Mouse (Mus musculus) neural tube, embryonic 13.5 days (tissue): Measurements from ENCODE around the gene Decr2. TPM values are rescaled to one million over a fixed set of nuclear protein-coding genes. Genes with fewer than 3 reads are reported as not detected.
A peak's percentile ranks its signal among the peaks of the same experiment; 100 is the strongest.

ENCODE experiments used
- ATAC-seq: fragments of 200-750 bp; cut with Nextera tagmentation; 2 replicates; pipeline ENCODE4 v1.8.0; 2017; ENCODE audit warnings: low read depth, mild to moderate bottlenecking, moderate TSS enrichment, moderate library complexity
- H3K27ac ChIP-seq: fragments of 300-500 bp; sonication (generic); replicated peaks from 2 replicates; pipeline ENCODE4 v1.5.1; 2015; ENCODE audit warnings: moderate library complexity, mild to moderate bottlenecking, inconsistent platforms
- H3K27me3 ChIP-seq: fragments of 300-500 bp; sonication (generic); 2 replicates; pipeline ENCODE4 v1.6.1; 2015; ENCODE audit warnings: mild to moderate bottlenecking, inconsistent platforms
- H3K36me3 ChIP-seq: fragments of 300-500 bp; sonication (generic); 2 replicates; pipeline ENCODE4 v1.6.1; 2015; ENCODE audit warnings: mild to moderate bottlenecking, inconsistent platforms
- H3K4me1 ChIP-seq: fragments of 300-500 bp; sonication (generic); replicated peaks from 2 replicates; pipeline ENCODE4 v1.6.1; 2015; ENCODE audit warnings: inconsistent platforms
- H3K4me2 ChIP-seq: fragments of 300-500 bp; sonication (generic); 2 replicates; pipeline ENCODE4 v1.6.1; 2015; ENCODE audit warnings: inconsistent platforms, mild to moderate bottlenecking, moderate library complexity
- H3K4me3 ChIP-seq: fragments of 300-500 bp; sonication (generic); 2 replicates; pipeline ENCODE4 v1.5.1; 2015; ENCODE audit warnings: mild to moderate bottlenecking, inconsistent platforms
- H3K9ac ChIP-seq: fragments of 300-500 bp; sonication (generic); 2 replicates; pipeline ENCODE4 v1.6.1; 2015; ENCODE audit warnings: moderate library complexity, mild to moderate bottlenecking, inconsistent platforms
- H3K9me3 ChIP-seq: fragments of 300-500 bp; sonication (generic); 2 replicates; pipeline ENCODE4 v1.6.1; 2016; ENCODE audit warnings: inconsistent platforms
- WGBS: fragments of 180-500 bp; shearing (Covaris S2); methylation state at CpG from one replicate; pipeline ENCODE4 v1.1.7; 2015; 5-methylcytosine and 5-hydroxymethylcytosine counted together
- polyA plus RNA-seq: library from polyadenylated mRNA; unstranded; fragments of >200 nt; fragmentation: Nextera tagmentation; extraction: Ambion mirVana; gene quantifications from 2 replicates; pipeline ENCODE4 v1.2.1, GENCODE M21; 2015

Decr2 gene
- polyA plus RNA-seq, result 32.7 and 35.1 TPM in 2 replicates

DNA sequence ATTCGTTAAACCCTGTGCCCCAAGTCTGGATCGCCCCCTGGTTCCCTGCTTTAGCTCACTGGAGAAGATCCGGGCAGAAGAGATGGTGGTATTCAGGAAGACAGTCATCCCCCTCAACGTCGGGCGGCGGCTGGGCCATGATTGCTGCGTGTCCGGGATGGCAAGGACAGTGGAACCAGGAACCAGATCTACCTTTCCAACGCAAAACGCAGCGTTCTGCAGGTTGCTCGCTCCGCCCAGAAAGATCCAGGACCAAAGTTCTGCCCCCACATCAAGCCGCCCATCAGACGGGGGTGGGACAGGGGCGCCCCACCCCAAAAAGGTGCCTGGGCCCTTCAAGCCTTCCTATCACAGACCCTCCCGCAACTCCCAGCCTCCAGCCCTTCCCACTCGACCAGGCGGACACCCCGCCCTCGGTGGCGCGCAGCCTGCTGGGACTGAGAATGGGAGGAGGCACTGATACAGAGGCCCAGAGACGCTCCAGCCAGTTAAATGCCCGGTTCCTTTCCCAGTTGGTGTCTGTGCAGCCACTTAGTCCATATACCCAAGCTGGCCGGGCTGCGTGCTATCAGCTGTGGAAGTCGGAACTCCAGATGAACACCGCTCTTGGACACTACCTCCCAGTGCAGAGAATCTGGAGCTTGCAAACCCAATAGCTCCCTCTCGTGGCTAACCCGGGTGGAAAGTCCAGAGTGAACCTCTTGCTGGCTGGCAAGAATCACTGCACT, at the start of gene Decr2:
TSS of gene Decr2 (minus strand) at position 433 of the 728 bp plus-strand sequence.
- ATAC-seq, result peak; percentile 87
- Histone ChIP-seq H3K4me3 (peak within 1 kb of the TSS; percentile 58), H3K9me3 (no peaks in the 10 kb centered on the region), H3K9ac (peak within 1 kb of the TSS; percentile 82), H3K36me3 (peaks cover 3% of the 10 kb centered on the region; the same call in 1 of the 2 replicates), H3K4me1 (peaks cover 17% of the 10 kb centered on the region), H3K4me2 (peak within 1 kb of the TSS; percentile 82), H3K27ac (peak within 1 kb of the TSS; percentile 86), H3K27me3 (no peaks in the 10 kb centered on the region)
- WGBS, result 2% methylated on average over 32 of the region's 32 CpGs

GRCm38 (mm10) chr17:26138901-26139381, 48.8 kb upstream of the Decr2 start:
- ATAC-seq, result peak; percentile 76
- peak overlapping the region; percentile 97 for H3K27ac ChIP-seq
- no peaks in the 10 kb centered on the region for H3K27me3 ChIP-seq
- WGBS, result under 1% methylated on average over 55 of the region's 58 CpGs
- peak overlapping the region; percentile 95 for H3K4me3 ChIP-seq
- H3K4me1 ChIP-seq, result peaks cover 29% of the 10 kb centered on the region
- H3K9me3 ChIP-seq, result no peaks in the 10 kb centered on the region
- H3K36me3 ChIP-seq, result peaks cover 16% of the 10 kb centered on the region
- peak overlapping the region; percentile 99 for H3K9ac ChIP-seq
- H3K4me2 ChIP-seq, result peak overlapping the region; percentile 87

GRCm38 (mm10) chr17:26138239-26138836, 48.2 kb upstream of the Decr2 start, which contains the start of gene Axin1:
Gene Axin1, plus strand, starts transcription at chr17:26138688.
- Histone ChIP-seq H3K27me3 (no peaks in the 10 kb centered on the region), H3K4me1 (peaks cover 29% of the 10 kb centered on the region), H3K9me3 (no peaks in the 10 kb centered on the region), H3K4me2 (peak within 1 kb of the TSS; percentile 87), H3K9ac (peak within 1 kb of the TSS; percentile 99), H3K27ac (peak within 1 kb of the TSS; percentile 97), H3K36me3 (peaks cover 10% of the 10 kb centered on the region), H3K4me3 (peak within 1 kb of the TSS; percentile 95)
- ATAC-seq, result peak; percentile 97
- under 1% methylated on average over 42 of the region's 42 CpGs for WGBS

GRCm38 (mm10) chr17:26137751-26138130, 47.6 kb upstream of the Decr2 start:
- Histone ChIP-seq H3K9ac (peak overlapping the region; percentile 57), H3K36me3 (peaks cover 9% of the 10 kb centered on the region), H3K27ac (peak overlapping the region; percentile 97), H3K4me3 (peak overlapping the region; percentile 95), H3K27me3 (no peaks in the 10 kb centered on the region), H3K9me3 (no peaks in the 10 kb centered on the region), H3K4me1 (peaks cover 29% of the 10 kb centered on the region), H3K4me2 (peak overlapping the region; percentile 87)
- WGBS, result 77% methylated on average over 2 of the region's 2 CpGs
- no peak for ATAC-seq

GRCm38 (mm10) chr17:26137106-26137750, 47.1 kb upstream of the Decr2 start:
- H3K9me3 ChIP-seq, result no peaks in the 10 kb centered on the region
- no peak overlapping the region for H3K9ac ChIP-seq
- 92% methylated on average over 11 of the region's 11 CpGs for WGBS
- no peak overlapping the region for H3K4me2 ChIP-seq
- H3K4me1 ChIP-seq, result peaks cover 29% of the 10 kb centered on the region
- H3K36me3 ChIP-seq, result peaks cover 10% of the 10 kb centered on the region
- H3K27me3 ChIP-seq, result no peaks in the 10 kb centered on the region
- no peak overlapping the region for H3K27ac ChIP-seq
- ATAC-seq, result no peak
- peak overlapping the region; percentile 95; the same call in 1 of the 2 replicates for H3K4me3 ChIP-seq

DNA sequence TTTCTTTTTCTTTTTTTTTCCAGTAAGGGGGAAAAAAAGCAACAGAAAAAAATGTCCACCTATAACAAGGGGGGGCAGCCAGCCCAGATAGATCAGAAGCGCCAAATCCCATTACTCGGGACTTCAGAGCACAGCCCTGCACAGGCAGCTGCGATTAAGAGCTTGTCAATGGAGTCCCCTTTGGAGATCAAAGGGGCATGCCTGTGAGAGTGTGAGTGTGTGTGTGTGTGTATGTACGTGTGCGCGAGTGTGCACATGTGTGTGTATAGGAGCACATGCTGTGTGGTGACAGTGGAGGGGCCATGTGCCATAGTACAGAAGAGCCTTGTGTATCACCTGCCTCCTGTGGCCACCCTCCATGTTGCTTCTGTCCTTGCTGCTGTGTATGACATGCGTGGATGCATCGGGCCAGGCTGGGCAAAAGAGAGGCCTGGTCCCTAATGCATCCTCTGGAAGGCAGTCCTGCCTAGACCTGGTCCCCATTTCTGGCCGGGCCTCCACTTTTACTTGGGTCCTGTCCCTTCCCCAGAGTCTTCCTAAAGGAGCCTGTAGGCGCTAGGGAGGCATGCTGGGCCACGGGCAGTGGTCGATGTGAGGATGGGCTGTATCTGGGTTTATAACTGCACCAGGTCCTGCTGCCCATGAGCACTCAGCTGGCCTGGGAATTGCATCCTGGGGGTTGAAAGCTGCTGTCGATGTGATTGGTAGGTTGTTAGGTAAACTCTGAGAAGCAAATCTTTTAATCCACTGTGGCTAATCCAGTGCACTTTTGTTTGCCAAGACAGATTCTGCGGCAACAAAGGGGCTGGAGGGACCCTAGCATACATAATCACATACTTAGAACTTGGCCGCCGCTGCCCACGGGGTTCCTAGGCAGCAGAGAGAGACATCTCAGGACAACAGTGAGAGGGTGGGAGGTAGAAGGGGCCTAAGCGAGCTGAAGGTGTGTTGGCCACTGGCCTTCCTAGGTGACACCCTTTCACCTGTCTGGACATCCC, 42.0 kb upstream of the Decr2 start:
- H3K36me3 ChIP-seq, result peaks cover 60% of the 10 kb centered on the region

DNA sequence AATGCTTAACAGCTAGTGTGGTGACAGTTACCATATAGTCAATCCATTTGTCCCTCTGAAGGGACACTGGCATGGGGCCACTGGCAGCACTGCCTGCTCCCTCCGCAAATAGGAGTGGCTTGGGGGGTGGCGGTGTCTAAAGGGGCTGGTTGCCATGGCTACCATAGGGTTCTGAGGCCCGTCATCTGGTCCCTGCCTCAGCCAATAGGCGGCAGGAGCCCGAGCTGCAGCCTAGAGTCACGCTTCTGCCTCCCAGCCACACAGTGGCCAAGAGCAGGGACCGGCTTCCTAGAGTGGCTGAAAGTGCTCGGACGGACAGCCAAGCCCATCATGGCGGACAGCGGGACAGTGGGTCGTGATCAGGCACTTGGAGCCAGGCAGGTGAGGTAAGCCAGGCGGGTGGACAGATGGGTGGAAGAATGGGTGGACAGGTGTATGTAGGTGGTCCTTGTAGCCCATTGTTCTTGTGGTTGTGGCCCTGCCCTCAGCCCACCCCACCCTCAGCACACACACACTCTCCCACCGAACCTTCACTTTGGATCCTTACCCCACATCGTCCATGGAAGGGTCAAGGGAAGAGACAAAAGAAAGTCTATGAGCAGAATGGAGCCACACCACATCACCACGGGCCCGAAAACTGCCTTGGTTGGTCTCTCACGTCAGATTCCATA, 41.1 kb upstream of the Decr2 start:
- H3K4me3 ChIP-seq, result no peak overlapping the region
- H3K36me3 ChIP-seq, result peaks cover 70% of the 10 kb centered on the region
- H3K9ac ChIP-seq, result no peak overlapping the region
- H3K4me1 ChIP-seq, result no peaks in the 10 kb centered on the region
- H3K4me2 ChIP-seq, result no peak overlapping the region
- no peaks in the 10 kb centered on the region for H3K27me3 ChIP-seq
- ATAC-seq, result no peak
- H3K27ac ChIP-seq, result no peak overlapping the region
- WGBS, result 77% methylated on average over 18 of the region's 18 CpGs
- H3K9me3 ChIP-seq, result no peaks in the 10 kb centered on the region

More for the DNA sequence above, 42.0 kb upstream of the Decr2 start:
- Histone ChIP-seq H3K27ac (no peak overlapping the region), H3K4me3 (no peak overlapping the region), H3K4me1 (no peaks in the 10 kb centered on the region), H3K9ac (no peak overlapping the region), H3K9me3 (no peaks in the 10 kb centered on the region), H3K4me2 (no peak overlapping the region), H3K27me3 (no peaks in the 10 kb centered on the region)
- no peak for ATAC-seq
- WGBS, result 89% methylated on average over 18 of the region's 18 CpGs

GRCm38 (mm10) chr17:26125226-26125625, 35.1 kb upstream of the Decr2 start:
- Histone ChIP-seq H3K27me3 (no peaks in the 10 kb centered on the region), H3K27ac (no peak overlapping the region), H3K9ac (no peak overlapping the region), H3K36me3 (peaks cover 50% of the 10 kb centered on the region), H3K4me1 (peaks cover 21% of the 10 kb centered on the region), H3K4me3 (no peak overlapping the region), H3K9me3 (no peaks in the 10 kb centered on the region), H3K4me2 (no peak overlapping the region)
- 97% methylated on average over 10 of the region's 10 CpGs for WGBS
- no peak for ATAC-seq

DNA sequence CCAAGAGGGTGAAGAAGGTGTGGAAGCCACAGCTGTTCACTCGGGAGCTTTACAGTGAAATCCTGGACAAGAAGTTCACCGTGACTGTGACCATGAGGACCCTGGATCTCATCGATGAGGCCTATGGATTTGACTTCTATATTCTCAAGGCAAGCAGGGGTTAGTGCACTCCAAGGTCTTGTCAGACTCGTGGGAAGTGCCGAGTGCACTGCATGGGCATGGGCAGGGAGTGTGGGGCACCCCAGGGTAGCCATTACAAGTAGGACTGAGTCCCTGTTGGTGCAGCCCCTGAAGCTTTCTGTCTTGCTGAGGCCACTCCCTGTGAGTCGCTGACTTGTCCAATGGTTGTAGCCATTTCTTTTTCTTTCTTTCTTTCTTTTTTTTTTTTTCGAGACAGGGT, 34.4 kb upstream of the Decr2 start:
- Histone ChIP-seq H3K4me1 (peaks cover 21% of the 10 kb centered on the region), H3K9ac (peak overlapping the region; percentile 81)
- 90% methylated on average over 7 of the region's 7 CpGs for WGBS

DNA sequence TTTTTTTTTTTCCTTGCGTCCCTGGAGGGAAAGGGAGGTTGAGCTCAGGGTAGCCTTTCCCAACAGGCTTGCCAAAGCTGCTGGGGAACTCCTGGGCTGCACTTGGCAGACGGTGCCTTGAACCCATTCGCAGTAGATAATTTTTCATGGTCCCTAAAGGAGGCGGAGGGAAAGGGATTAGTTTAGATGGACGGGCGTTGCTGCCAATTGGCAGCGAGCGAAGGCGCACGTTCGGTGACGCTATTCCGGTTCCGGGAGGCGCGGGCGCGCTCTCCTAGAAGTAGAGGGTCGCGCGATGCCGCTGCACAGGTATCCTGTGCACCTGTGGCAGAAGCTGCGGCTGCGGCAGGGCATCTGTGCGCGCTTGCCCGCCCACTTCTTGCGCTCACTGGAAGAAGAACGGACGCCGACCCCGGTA, 33.1 kb upstream of the Decr2 start, which contains the start of gene Mrpl28:
TSS of gene Mrpl28 (plus strand) at position 234 of the 418 bp plus-strand sequence.
- ATAC-seq, result peak; percentile 91
- peaks cover 21% of the 10 kb centered on the region for H3K4me1 ChIP-seq
- peaks cover 30% of the 10 kb centered on the region for H3K36me3 ChIP-seq
- H3K27ac ChIP-seq, result 0 out of 2 replicates have a peak within 1 kb of the TSS, but pooled peaks have one; percentile 40
- no peaks in the 10 kb centered on the region for H3K9me3 ChIP-seq
- peak within 1 kb of the TSS; percentile 68 for H3K4me3 ChIP-seq
- H3K4me2 ChIP-seq, result peak within 1 kb of the TSS; percentile 92
- peak within 1 kb of the TSS; percentile 81 for H3K9ac ChIP-seq
- under 1% methylated on average over 32 of the region's 32 CpGs for WGBS
- peaks cover 16% of the 10 kb centered on the region; the same call in 1 of the 2 replicates for H3K27me3 ChIP-seq

More for the DNA sequence above, 34.4 kb upstream of the Decr2 start:
- Histone ChIP-seq H3K27me3 (peaks cover 3% of the 10 kb centered on the region; the same call in 1 of the 2 replicates), H3K4me3 (peak overlapping the region; percentile 68), H3K36me3 (peaks cover 43% of the 10 kb centered on the region), H3K9me3 (no peaks in the 10 kb centered on the region), H3K4me2 (peak overlapping the region; percentile 92), H3K27ac (no peak overlapping the region)
- ATAC-seq, result no peak
